16 mouse cellular contexts compared by ENCODE assay signal in genomic region chr7:136130666-136131239, GRCm38 (mm10).
DNase-seq lines count a peak whose midpoint lies in the region; ATAC-seq lines count a peak whose summit lies in the region.
"Had no signal": no experiment of that assay in that cellular context is flagged by ENCODE, and none has a peak within 500 bp of the region (broad histone marks: within the 10 kb centered on the region; RNA-seq: fewer than 3 reads in every experiment).

No protein-coding gene starts in this region.

- H3K9ac ChIP-seq in kidney, embryonic 16.5 days (replicated peaks; ENCODE audit: low read length): no peak overlapping the region
- H3K9ac ChIP-seq: forebrain, embryonic 15.5 days; heart, embryonic 12.5 days; liver, embryonic 13.5 days had no signal

- intact Hi-C loops in left cerebral cortex, postnatal 36 days (cut with DNase I): no loop called here

- 63% methylated on average over 10 of the region's 10 CpGs for WGBS in kidney, embryonic 16.5 days
- 34% methylated on average over 10 of the region's 10 CpGs for WGBS in embryonic facial prominence, embryonic 10.5 days

- H3K27ac ChIP-seq in kidney, embryonic 16.5 days (ENCODE audit: low read length): no peak overlapping the region
- no peak overlapping the region for H3K27ac ChIP-seq in embryonic facial prominence, embryonic 10.5 days (replicated peaks)
- H3K27ac ChIP-seq: forebrain, embryonic 15.5 days; liver, embryonic 13.5 days; stomach, postnatal 0 days had no signal

- no peaks in the 10 kb centered on the region for H3K36me3 ChIP-seq in kidney, embryonic 16.5 days (ENCODE audit: insufficient read depth, low read length)
- no peaks in the 10 kb centered on the region for H3K36me3 ChIP-seq in embryonic facial prominence, embryonic 10.5 days (replicated peaks)
- H3K36me3 ChIP-seq: forebrain, embryonic 15.5 days; heart, embryonic 12.5 days; liver, embryonic 13.5 days had no signal

- no peak overlapping the region for H3K4me3 ChIP-seq in kidney, embryonic 16.5 days (ENCODE audit: low read length)
- H3K4me3 ChIP-seq in embryonic facial prominence, embryonic 10.5 days: no peak overlapping the region
- H3K4me3 ChIP-seq: forebrain, embryonic 15.5 days; heart, embryonic 12.5 days; liver, embryonic 13.5 days had no signal

- peaks cover 19% of the 10 kb centered on the region for H3K4me1 ChIP-seq in kidney, embryonic 16.5 days (ENCODE audit: insufficient read depth, low read length)
- peaks cover 22% of the 10 kb centered on the region for H3K4me1 ChIP-seq in embryonic facial prominence, embryonic 10.5 days
- H3K4me1 ChIP-seq: liver, embryonic 13.5 days had no signal

- peak; percentile 28 to 34 for DNase-seq in kidney, adult 8-10 months
- peak; percentile 7 for DNase-seq in testis, postnatal 10 days (ENCODE audit: low spot score)
- no peak for DNase-seq in testis, postnatal 14 days (ENCODE audit: low spot score)
- DNase-seq in embryonic facial prominence, embryonic 10.5 days (ENCODE audit: low spot score): peak; percentile 27
- DNase-seq in adrenal gland, adult 8-10 months: no peak
- DNase-seq in left cerebral cortex, postnatal 36 days (ENCODE audit: low spot score in 2 of 2): no peak
- DNase-seq: adrenal gland, postnatal 14 days; cerebellum, adult 18-20 months; gastrocnemius, postnatal 36 days; liver, embryonic 13.5 days; right cerebral cortex, postnatal 25 days; thymus, postnatal 36 days had no signal

- no peak for ATAC-seq in kidney, embryonic 16.5 days (ENCODE audit: low FRiP score, low TSS enrichment)
- ATAC-seq: forebrain, embryonic 15.5 days had no signal

- H3K27me3 ChIP-seq in kidney, embryonic 16.5 days (ENCODE audit: insufficient read depth, low read length): no peaks in the 10 kb centered on the region
- H3K27me3 ChIP-seq in embryonic facial prominence, embryonic 10.5 days (replicated peaks; ENCODE audit: low read depth, poor library complexity, severe bottlenecking): no peaks in the 10 kb centered on the region
- H3K27me3 ChIP-seq: forebrain, embryonic 15.5 days; heart, embryonic 12.5 days; liver, embryonic 13.5 days had no signal

- H3K4me2 ChIP-seq in kidney, embryonic 16.5 days (replicated peaks; ENCODE audit: low read depth, low read length): no peak overlapping the region
- H3K4me2 ChIP-seq: forebrain, embryonic 15.5 days; heart, embryonic 12.5 days; liver, embryonic 13.5 days had no signal

- no peaks in the 10 kb centered on the region for H3K9me3 ChIP-seq in kidney, embryonic 16.5 days (ENCODE audit: low read length)
- no peaks in the 10 kb centered on the region for H3K9me3 ChIP-seq in embryonic facial prominence, embryonic 10.5 days
- H3K9me3 ChIP-seq: forebrain, embryonic 15.5 days; heart, embryonic 12.5 days; liver, embryonic 13.5 days had no signal

Comparison
In these comparisons a context has a peak if more than half of its experiments do, and no peak if none do; other contexts are left out.
1. DNase-seq: peak in kidney, adult 8-10 months (2 of 2), testis, postnatal 10 days (single experiment) and embryonic facial prominence, embryonic 10.5 days (single experiment); none in testis, postnatal 14 days (single experiment), adrenal gland, adult 8-10 months (single experiment) and left cerebral cortex, postnatal 36 days (0 of 2).